Mouse (Mus musculus) testis, adult 2 months (tissue): ENCODE measurements at regions not wholly inside any gene's neighbourhood (a gene's known extent, or its start where the extent isn't known, plus 50 kb on each side); places are given as distances from the start of the nearest gene placed in this dataset.

ENCODE experiments used
- CTCF ChIP-seq: fragments of 200-500 bp; IDR thresholded peaks from 2 replicates; pipeline ENCODE4 v1.5.1; 2012; ENCODE audit warnings: low read depth, mild to moderate bottlenecking, inconsistent platforms, low read length, moderate library complexity; ENCODE audit not compliant: control insufficient read depth, insufficient read depth, insufficient replicate concordance
- POLR2A ChIP-seq: fragments of 200-500 bp; IDR thresholded peaks from 2 replicates; pipeline ENCODE4 v1.6.1; 2012; ENCODE audit warnings: low read depth, mild to moderate bottlenecking, inconsistent platforms, low read length, moderate library complexity; ENCODE audit not compliant: control insufficient read depth

DNA sequence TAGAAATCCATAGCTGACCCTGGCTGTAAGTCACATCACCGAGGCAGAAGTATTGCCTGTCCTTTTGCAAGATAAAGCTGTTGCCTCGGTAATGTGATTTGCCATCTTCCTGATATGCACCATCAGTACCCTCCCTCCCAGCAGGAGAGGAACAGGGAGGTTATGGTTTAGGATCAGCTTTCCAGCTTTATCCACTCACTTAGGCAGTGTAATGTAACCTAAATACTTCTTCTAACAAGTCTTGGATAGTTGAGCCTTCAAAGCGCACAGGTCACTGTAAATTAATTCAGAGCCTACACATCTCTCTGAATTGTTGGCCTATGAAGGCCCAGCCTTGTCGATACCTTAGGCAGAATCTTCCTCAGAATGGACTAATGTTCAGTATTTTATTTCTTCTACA lies 962.5 kb downstream of the Diaph3 start:
- TF ChIP-seq CTCF (no peak), POLR2A (no peak)
